Mouse (Mus musculus): Measurements from ENCODE around the gene Cage1. TPM values are rescaled to one million over a fixed set of nuclear protein-coding genes. Genes with fewer than 3 reads are reported as not detected.

The Cage1 gene
- polyA plus RNA-seq, 1 experiment from 2014 or later: 0.99 TPM

GRCm38 (mm10) chr13:37999713-38000112 lies 37.2 kb downstream of the Cage1 start:
- Histone ChIP-seq H3K9me3 (ENCODE audit: control insufficient read depth, low read length) (no peaks in the 10 kb centered on the region), H3K36me3 (ENCODE audit: control insufficient read depth, insufficient read depth, low read length) (no peaks in the 10 kb centered on the region), H3K27me3 (ENCODE audit: control insufficient read depth, insufficient read depth, low read length) (no peaks in the 10 kb centered on the region), H3K4me3 (ENCODE audit: low read depth, low read length) (no peak overlapping the region), H3K4me2 (ENCODE audit: low read depth, low read length, severe bottlenecking) (no peak overlapping the region), H3K27ac (ENCODE audit: low read depth, low read length) (no peak overlapping the region), H3K4me1 (replicated peaks; ENCODE audit: control insufficient read depth, insufficient read depth, low read length) (no peaks in the 10 kb centered on the region), H3K9ac (ENCODE audit: low read length) (no peak overlapping the region)
- no peak for DNase-seq (ENCODE audit: low spot score)
- ATAC-seq (replicated peaks; ENCODE audit: low FRiP score): no peak
- 91% methylated on average over 3 of the region's 3 CpGs for WGBS

GRCm38 (mm10) chr13:37994405-37994749 lies 42.5 kb downstream of the Cage1 start:
- no peaks in the 10 kb centered on the region for H3K27me3 ChIP-seq (ENCODE audit: control insufficient read depth, insufficient read depth, low read length)
- no peak for DNase-seq (ENCODE audit: low spot score)
- ATAC-seq (replicated peaks; ENCODE audit: low FRiP score): peak; percentile 57; the same call in 1 of the 2 replicates
- H3K9me3 ChIP-seq (ENCODE audit: control insufficient read depth, low read length): no peaks in the 10 kb centered on the region
- H3K4me1 ChIP-seq (replicated peaks; ENCODE audit: control insufficient read depth, insufficient read depth, low read length): no peaks in the 10 kb centered on the region
- H3K36me3 ChIP-seq (ENCODE audit: control insufficient read depth, insufficient read depth, low read length): peaks cover 5% of the 10 kb centered on the region
- H3K4me3 ChIP-seq (ENCODE audit: low read depth, low read length): peak overlapping the region; percentile 93
- H3K4me2 ChIP-seq (ENCODE audit: low read depth, low read length, severe bottlenecking): peak overlapping the region; percentile 28
- H3K9ac ChIP-seq (ENCODE audit: low read length): peak overlapping the region; percentile 54
- 29% methylated on average over 7 of the region's 7 CpGs for WGBS
- no peak overlapping the region for H3K27ac ChIP-seq (ENCODE audit: low read depth, low read length)

- Histone ChIP-seq H3K27ac (ENCODE audit: low read depth, low read length) (peak within 1 kb of the TSS; percentile 85), H3K4me3 (ENCODE audit: low read depth, low read length) (peak within 1 kb of the TSS; percentile 93), H3K4me1 (replicated peaks; ENCODE audit: control insufficient read depth, insufficient read depth, low read length) (no peaks in the 10 kb centered on the region), H3K9ac (ENCODE audit: low read length) (peak within 1 kb of the TSS; percentile 95), H3K9me3 (ENCODE audit: control insufficient read depth, low read length) (no peaks in the 10 kb centered on the region), H3K36me3 (ENCODE audit: control insufficient read depth, insufficient read depth, low read length) (peaks cover 8% of the 10 kb centered on the region), H3K4me2 (ENCODE audit: low read depth, low read length, severe bottlenecking) (peak within 1 kb of the TSS; percentile 58), H3K27me3 (ENCODE audit: control insufficient read depth, insufficient read depth, low read length) (no peaks in the 10 kb centered on the region)
- ATAC-seq (replicated peaks; ENCODE audit: low FRiP score): peak; percentile 98
- under 1% methylated on average over 88 of the region's 89 CpGs for WGBS
- peak; percentile 98 for DNase-seq (ENCODE audit: low spot score)
These were observed 43.0 kb downstream of the Cage1 start, which contains the start of gene Ssr1 for GRCm38 (mm10) chr13:37993704-37994404. TSS of gene Ssr1 (minus strand) at chr13:37994217.

GRCm38 (mm10) chr13:37993376-37993703 lies 43.5 kb downstream of the Cage1 start:
- Histone ChIP-seq H3K4me2 (ENCODE audit: low read depth, low read length, severe bottlenecking) (peak overlapping the region; percentile 58), H3K27ac (ENCODE audit: low read depth, low read length) (peak overlapping the region; percentile 85), H3K4me3 (ENCODE audit: low read depth, low read length) (peak overlapping the region; percentile 93), H3K4me1 (replicated peaks; ENCODE audit: control insufficient read depth, insufficient read depth, low read length) (no peaks in the 10 kb centered on the region), H3K36me3 (ENCODE audit: control insufficient read depth, insufficient read depth, low read length) (peaks cover 8% of the 10 kb centered on the region), H3K27me3 (ENCODE audit: control insufficient read depth, insufficient read depth, low read length) (no peaks in the 10 kb centered on the region), H3K9me3 (ENCODE audit: control insufficient read depth, low read length) (no peaks in the 10 kb centered on the region), H3K9ac (ENCODE audit: low read length) (peak overlapping the region; percentile 95)
- no peak for DNase-seq (ENCODE audit: low spot score)
- ATAC-seq (replicated peaks; ENCODE audit: low FRiP score): no peak
- under 1% methylated on average over 17 of the region's 17 CpGs for WGBS

- DNase-seq (ENCODE audit: low spot score) (no peak), ATAC-seq (replicated peaks; ENCODE audit: low FRiP score) (no peak)
- H3K36me3 ChIP-seq (ENCODE audit: control insufficient read depth, insufficient read depth, low read length): peaks cover 8% of the 10 kb centered on the region
- no peak overlapping the region for H3K27ac ChIP-seq (ENCODE audit: low read depth, low read length)
- 18% methylated on average over 10 of the region's 10 CpGs for WGBS
- H3K9ac ChIP-seq (ENCODE audit: low read length): peak overlapping the region; percentile 95
- H3K4me3 ChIP-seq (ENCODE audit: low read depth, low read length): peak overlapping the region; percentile 93
- no peaks in the 10 kb centered on the region for H3K9me3 ChIP-seq (ENCODE audit: control insufficient read depth, low read length)
- H3K4me2 ChIP-seq (ENCODE audit: low read depth, low read length, severe bottlenecking): peak overlapping the region; percentile 58
- no peaks in the 10 kb centered on the region for H3K27me3 ChIP-seq (ENCODE audit: control insufficient read depth, insufficient read depth, low read length)
- no peaks in the 10 kb centered on the region for H3K4me1 ChIP-seq (replicated peaks; ENCODE audit: control insufficient read depth, insufficient read depth, low read length)
These were observed 44.1 kb downstream of the Cage1 start for GRCm38 (mm10) chr13:37992638-37993371.

- H3K9me3 ChIP-seq (ENCODE audit: control insufficient read depth, low read length): no peaks in the 10 kb centered on the region
- H3K4me3 ChIP-seq (ENCODE audit: low read depth, low read length): no peak overlapping the region
- H3K36me3 ChIP-seq (ENCODE audit: control insufficient read depth, insufficient read depth, low read length): peaks cover 21% of the 10 kb centered on the region
- DNase-seq (ENCODE audit: low spot score) (no peak), ATAC-seq (replicated peaks; ENCODE audit: low FRiP score) (no peak)
- no peaks in the 10 kb centered on the region for H3K4me1 ChIP-seq (replicated peaks; ENCODE audit: control insufficient read depth, insufficient read depth, low read length)
- H3K27ac ChIP-seq (ENCODE audit: low read depth, low read length): no peak overlapping the region
- no peaks in the 10 kb centered on the region for H3K27me3 ChIP-seq (ENCODE audit: control insufficient read depth, insufficient read depth, low read length)
- no peak overlapping the region for H3K9ac ChIP-seq (ENCODE audit: low read length)
- WGBS: 96% methylated on average over 8 of the region's 8 CpGs
- H3K4me2 ChIP-seq (ENCODE audit: low read depth, low read length, severe bottlenecking): no peak overlapping the region
These were observed 47.2 kb downstream of the Cage1 start for GRCm38 (mm10) chr13:37989701-37990100.

GRCm38 (mm10) chr13:37986166-37986565 lies 50.7 kb downstream of the Cage1 start:
- Histone ChIP-seq H3K4me1 (replicated peaks; ENCODE audit: control insufficient read depth, insufficient read depth, low read length) (no peaks in the 10 kb centered on the region), H3K27ac (ENCODE audit: low read depth, low read length) (no peak overlapping the region), H3K4me2 (ENCODE audit: low read depth, low read length, severe bottlenecking) (no peak overlapping the region), H3K9ac (ENCODE audit: low read length) (no peak overlapping the region), H3K9me3 (ENCODE audit: control insufficient read depth, low read length) (no peaks in the 10 kb centered on the region), H3K36me3 (ENCODE audit: control insufficient read depth, insufficient read depth, low read length) (peaks cover 32% of the 10 kb centered on the region), H3K4me3 (ENCODE audit: low read depth, low read length) (no peak overlapping the region), H3K27me3 (ENCODE audit: control insufficient read depth, insufficient read depth, low read length) (no peaks in the 10 kb centered on the region)
- ATAC-seq (replicated peaks; ENCODE audit: low FRiP score) (no peak), DNase-seq (ENCODE audit: low spot score) (no peak)
- 84% methylated on average over 10 of the region's 10 CpGs for WGBS

- no peak overlapping the region for H3K27ac ChIP-seq (ENCODE audit: low read depth, low read length)
- WGBS: 92% methylated on average over 5 of the region's 5 CpGs
These were observed 55.8 kb downstream of the Cage1 start for GRCm38 (mm10) chr13:37981063-37981462.

More at GRCm38 (mm10) chr13:37981063-37981462, 55.8 kb downstream of the Cage1 start:
- Histone ChIP-seq H3K4me3 (ENCODE audit: low read depth, low read length) (no peak overlapping the region), H3K36me3 (ENCODE audit: control insufficient read depth, insufficient read depth, low read length) (peaks cover 22% of the 10 kb centered on the region), H3K4me1 (replicated peaks; ENCODE audit: control insufficient read depth, insufficient read depth, low read length) (no peaks in the 10 kb centered on the region), H3K9ac (ENCODE audit: low read length) (no peak overlapping the region), H3K27me3 (ENCODE audit: control insufficient read depth, insufficient read depth, low read length) (no peaks in the 10 kb centered on the region), H3K4me2 (ENCODE audit: low read depth, low read length, severe bottlenecking) (no peak overlapping the region), H3K9me3 (ENCODE audit: control insufficient read depth, low read length) (no peaks in the 10 kb centered on the region)
- ATAC-seq (replicated peaks; ENCODE audit: low FRiP score) (no peak), DNase-seq (ENCODE audit: low spot score) (no peak)

All from forebrain, embryonic 11.5 days (tissue).